Mouse (Mus musculus) limb, embryonic 15.5 days (tissue): ENCODE measurements around the gene Slc23a2. TPM values are rescaled to one million over a fixed set of nuclear protein-coding genes. Genes with fewer than 3 reads are reported as not detected.

Source experiments
- ATAC-seq: fragments of 200-750 bp; cut with Nextera tagmentation; 2 replicates; pipeline ENCODE4 v1.8.0; 2017; ENCODE audit warnings: low read depth, moderate TSS enrichment; ENCODE audit not compliant: insufficient number of reproducible peaks, low FRiP score, low TSS enrichment
- H3K27ac ChIP-seq: fragments of 300-500 bp; sonication (generic); 2 replicates; pipeline ENCODE4 v1.5.1; 2015; ENCODE audit warnings: moderate library complexity, mild to moderate bottlenecking, inconsistent platforms
- H3K27me3 ChIP-seq: fragments of 300-500 bp; sonication (generic); 2 replicates; pipeline ENCODE4 v1.6.1; 2015; ENCODE audit warnings: inconsistent platforms
- H3K36me3 ChIP-seq: fragments of 300-500 bp; sonication (generic); 2 replicates; pipeline ENCODE4 v1.6.1; 2015; ENCODE audit warnings: inconsistent platforms
- H3K4me1 ChIP-seq: fragments of 300-500 bp; sonication (generic); 2 replicates; pipeline ENCODE4 v1.6.1; 2015; ENCODE audit warnings: inconsistent platforms
- H3K4me2 ChIP-seq: fragments of 300-500 bp; sonication (generic); 2 replicates; pipeline ENCODE4 v1.6.1; 2015; ENCODE audit warnings: mild to moderate bottlenecking, inconsistent platforms
- H3K4me3 ChIP-seq: fragments of 300-500 bp; sonication (generic); 2 replicates; pipeline ENCODE4 v1.5.1; 2015; ENCODE audit warnings: mild to moderate bottlenecking, inconsistent platforms
- H3K9ac ChIP-seq: fragments of 300-500 bp; sonication (generic); 2 replicates; pipeline ENCODE4 v1.6.1; 2015; ENCODE audit warnings: inconsistent platforms
- H3K9me3 ChIP-seq: fragments of 300-500 bp; sonication (generic); 2 replicates; pipeline ENCODE4 v1.6.1; 2016; ENCODE audit warnings: inconsistent platforms
- WGBS: fragments of 180-500 bp; shearing (Covaris S2); methylation state at CpG from one replicate; pipeline ENCODE4 v1.1.7; 2015; 5-methylcytosine and 5-hydroxymethylcytosine counted together
- polyA plus RNA-seq: library from polyadenylated mRNA; unstranded; fragments of >200 nt; fragmentation: Nextera tagmentation; extraction: Ambion mirVana; gene quantifications from 2 replicates; pipeline ENCODE4 v1.2.1, GENCODE M21; 2015

The Slc23a2 gene
- polyA plus RNA-seq, 1 experiment from 2014 or later = 11.5 TPM

GRCm38 (mm10) chr2:132157482-132157881, 12.6 kb upstream of the Slc23a2 start:
- no peak for ATAC-seq
- Histone ChIP-seq H3K27me3 (no peaks in the 10 kb centered on the region), H3K9me3 (no peaks in the 10 kb centered on the region), H3K9ac (no peak overlapping the region), H3K36me3 (no peaks in the 10 kb centered on the region), H3K4me3 (no peak overlapping the region), H3K27ac (no peak overlapping the region), H3K4me1 (no peaks in the 10 kb centered on the region), H3K4me2 (no peak overlapping the region)
- 52% methylated on average over 4 of the region's 4 CpGs for WGBS

- no peaks in the 10 kb centered on the region for H3K9me3 ChIP-seq
- H3K4me3 ChIP-seq = no peak overlapping the region
- no peak overlapping the region for H3K9ac ChIP-seq
- no peak for ATAC-seq
- no peaks in the 10 kb centered on the region for H3K27me3 ChIP-seq
- H3K4me1 ChIP-seq = no peaks in the 10 kb centered on the region
- 54% methylated on average over 5 of the region's 5 CpGs for WGBS
- H3K4me2 ChIP-seq = no peak overlapping the region
- H3K36me3 ChIP-seq = no peaks in the 10 kb centered on the region
- H3K27ac ChIP-seq = no peak overlapping the region
These were observed 7.8 kb upstream of the Slc23a2 start for GRCm38 (mm10) chr2:132152670-132153069.

- Histone ChIP-seq H3K9me3 (no peaks in the 10 kb centered on the region), H3K9ac (no peak overlapping the region), H3K27ac (no peak overlapping the region), H3K4me3 (no peak overlapping the region), H3K36me3 (no peaks in the 10 kb centered on the region), H3K27me3 (peaks cover 8% of the 10 kb centered on the region; the same call in 1 of the 2 replicates), H3K4me1 (no peaks in the 10 kb centered on the region), H3K4me2 (no peak overlapping the region)
- ATAC-seq = no peak
- 57% methylated on average over 6 of the region's 6 CpGs for WGBS
These were observed 6.7 kb upstream of the Slc23a2 start for GRCm38 (mm10) chr2:132151592-132151991.

GRCm38 (mm10) chr2:132150926-132151325, 6.0 kb upstream of the Slc23a2 start:
- Histone ChIP-seq H3K4me1 (no peaks in the 10 kb centered on the region), H3K27ac (no peak overlapping the region), H3K9me3 (no peaks in the 10 kb centered on the region), H3K36me3 (no peaks in the 10 kb centered on the region), H3K9ac (no peak overlapping the region), H3K4me3 (no peak overlapping the region), H3K4me2 (no peak overlapping the region), H3K27me3 (peaks cover 14% of the 10 kb centered on the region; the same call in 1 of the 2 replicates)
- ATAC-seq = no peak
- 28% methylated on average over 1 of the region's 1 CpGs for WGBS

- 23% methylated on average over 4 of the region's 4 CpGs for WGBS
- H3K4me1 ChIP-seq = peaks cover 11% of the 10 kb centered on the region
- ATAC-seq = no peak
- H3K27me3 ChIP-seq = peaks cover 24% of the 10 kb centered on the region; the same call in 1 of the 2 replicates
- no peak overlapping the region for H3K27ac ChIP-seq
- no peaks in the 10 kb centered on the region for H3K9me3 ChIP-seq
- no peak overlapping the region for H3K9ac ChIP-seq
- no peaks in the 10 kb centered on the region for H3K36me3 ChIP-seq
- no peak overlapping the region for H3K4me3 ChIP-seq
- H3K4me2 ChIP-seq = no peak overlapping the region
These were observed 1.6 kb upstream of the Slc23a2 start for GRCm38 (mm10) chr2:132146502-132146901.

GRCm38 (mm10) chr2:132143943-132144927, 673 bp downstream of the Slc23a2 start:
- Histone ChIP-seq H3K4me2 (peak overlapping the region; percentile 94), H3K9me3 (no peaks in the 10 kb centered on the region), H3K4me1 (peaks cover 11% of the 10 kb centered on the region), H3K9ac (peak overlapping the region; percentile 74), H3K4me3 (peak overlapping the region; percentile 93), H3K27ac (0 out of 2 replicates have a peak overlapping the region, but pooled peaks have one; percentile 43), H3K36me3 (no peaks in the 10 kb centered on the region), H3K27me3 (peaks cover 24% of the 10 kb centered on the region; the same call in 1 of the 2 replicates)
- WGBS = 2% methylated on average over 48 of the region's 66 CpGs
- ATAC-seq = no peak

GRCm38 (mm10) chr2:132142606-132143005, 2.3 kb downstream of the Slc23a2 start:
- H3K4me3 ChIP-seq = no peak overlapping the region
- H3K4me1 ChIP-seq = peaks cover 11% of the 10 kb centered on the region
- ATAC-seq = no peak
- H3K27me3 ChIP-seq = peaks cover 24% of the 10 kb centered on the region; the same call in 1 of the 2 replicates
- 77% methylated on average over 8 of the region's 8 CpGs for WGBS
- no peak overlapping the region for H3K4me2 ChIP-seq
- H3K27ac ChIP-seq = no peak overlapping the region
- no peaks in the 10 kb centered on the region for H3K9me3 ChIP-seq
- no peak overlapping the region for H3K9ac ChIP-seq
- no peaks in the 10 kb centered on the region for H3K36me3 ChIP-seq

GRCm38 (mm10) chr2:132140536-132140935, 4.4 kb downstream of the Slc23a2 start:
- no peaks in the 10 kb centered on the region for H3K36me3 ChIP-seq
- WGBS = 78% methylated on average over 10 of the region's 10 CpGs
- no peak for ATAC-seq

GRCm38 (mm10) chr2:132139099-132139498, 5.8 kb downstream of the Slc23a2 start:
- no peak overlapping the region for H3K27ac ChIP-seq
- no peak overlapping the region for H3K4me3 ChIP-seq
- no peak overlapping the region for H3K9ac ChIP-seq
- no peaks in the 10 kb centered on the region for H3K36me3 ChIP-seq
- H3K27me3 ChIP-seq = no peaks in the 10 kb centered on the region
- no peak for ATAC-seq
- H3K4me2 ChIP-seq = no peak overlapping the region
- WGBS = 84% methylated on average over 2 of the region's 2 CpGs
- H3K4me1 ChIP-seq = peaks cover 16% of the 10 kb centered on the region; the same call in 1 of the 2 replicates
- H3K9me3 ChIP-seq = no peaks in the 10 kb centered on the region

More at GRCm38 (mm10) chr2:132140536-132140935, 4.4 kb downstream of the Slc23a2 start:
- H3K4me1 ChIP-seq = peaks cover 16% of the 10 kb centered on the region
- H3K9ac ChIP-seq = no peak overlapping the region
- no peak overlapping the region for H3K4me2 ChIP-seq
- H3K27me3 ChIP-seq = 0 out of 2 replicates have a peak, but pooled peaks cover 6% of the 10 kb centered on the region
- no peaks in the 10 kb centered on the region for H3K9me3 ChIP-seq
- H3K27ac ChIP-seq = no peak overlapping the region
- no peak overlapping the region for H3K4me3 ChIP-seq

GRCm38 (mm10) chr2:132135876-132136637, 8.9 kb downstream of the Slc23a2 start:
- Histone ChIP-seq H3K9ac (no peak overlapping the region), H3K9me3 (no peaks in the 10 kb centered on the region), H3K4me2 (no peak overlapping the region), H3K4me1 (peaks cover 19% of the 10 kb centered on the region), H3K36me3 (no peaks in the 10 kb centered on the region), H3K4me3 (no peak overlapping the region), H3K27ac (no peak overlapping the region), H3K27me3 (no peaks in the 10 kb centered on the region)
- WGBS = 66% methylated on average over 8 of the region's 8 CpGs
- no peak for ATAC-seq

GRCm38 (mm10) chr2:132134758-132135157, 10.2 kb downstream of the Slc23a2 start:
- Histone ChIP-seq H3K36me3 (no peaks in the 10 kb centered on the region), H3K27me3 (no peaks in the 10 kb centered on the region), H3K9me3 (no peaks in the 10 kb centered on the region), H3K4me3 (no peak overlapping the region), H3K9ac (no peak overlapping the region), H3K27ac (no peak overlapping the region), H3K4me2 (no peak overlapping the region), H3K4me1 (peaks cover 19% of the 10 kb centered on the region)
- 67% methylated on average over 4 of the region's 4 CpGs for WGBS
- ATAC-seq = no peak
